Mouse (Mus musculus): ENCODE measurements around the gene Pfpl.

Gene Pfpl

DNA sequence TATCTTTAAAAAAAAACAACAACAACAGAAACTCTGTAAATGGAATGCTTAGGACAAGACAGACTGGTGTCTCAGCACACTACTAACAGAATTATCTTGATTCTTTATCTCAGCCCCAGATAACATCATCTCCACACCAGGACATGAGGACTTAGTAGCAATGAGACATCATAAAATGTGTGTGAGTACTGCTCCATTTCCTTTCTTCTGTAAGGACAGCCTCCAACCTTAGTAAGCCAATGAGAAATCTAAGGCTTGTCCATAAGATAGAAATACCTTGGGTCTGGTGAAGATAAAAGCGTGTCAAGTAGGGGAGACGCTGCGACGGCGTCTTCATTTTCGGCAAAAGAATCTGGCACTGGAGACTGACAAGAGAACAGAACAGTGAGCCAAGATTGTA lies at the start of gene Pfpl:
Pfpl (plus strand) TSS at position 301 of the 400 bp plus-strand sequence.
- DNase-seq (ENCODE audit: extremely low spot score) = no peak

DNA sequence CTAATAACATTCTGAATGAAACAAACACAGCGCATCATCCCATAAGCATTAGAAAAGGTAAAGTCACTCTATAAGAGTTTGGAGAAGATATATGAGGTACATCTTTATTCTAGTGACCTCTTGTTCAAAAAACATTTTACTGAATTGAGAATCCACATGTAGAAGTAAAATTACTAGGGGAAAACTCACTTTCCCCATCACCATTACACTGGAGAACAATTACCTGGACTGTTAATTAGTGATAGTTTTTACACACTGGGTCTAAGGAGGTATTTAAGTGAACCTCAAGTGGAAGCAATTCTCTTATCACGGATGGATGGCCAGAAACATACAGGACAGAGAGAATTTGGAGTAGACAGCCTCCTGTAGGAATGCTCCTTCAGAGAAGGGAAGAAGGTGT lies 40.7 kb upstream of the Pfpl start, which contains the start of gene Olfr1440:
Olfr1440 (plus strand) TSS at position 301 of the 400 bp plus-strand sequence.
- DNase-seq (ENCODE audit: extremely low spot score) = no peak

DNA sequence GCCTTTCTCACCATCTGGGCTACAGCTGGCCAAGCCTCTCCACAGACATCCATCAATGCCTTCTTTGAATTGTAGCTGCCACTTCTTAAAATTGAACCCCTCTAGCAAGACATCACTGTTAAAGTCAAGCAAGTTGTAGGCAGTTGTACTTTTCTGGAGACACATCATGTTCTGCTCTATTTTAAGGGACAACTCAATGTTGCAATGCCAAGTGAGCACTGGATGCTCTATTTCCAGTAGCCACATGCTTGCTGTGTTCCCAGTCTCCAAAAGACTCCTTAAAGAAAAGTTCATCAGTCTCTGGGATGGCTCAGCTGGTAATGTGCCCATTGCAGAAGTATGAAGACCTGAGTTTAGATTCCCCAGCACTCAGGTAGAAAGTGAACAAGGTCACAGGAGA lies 14.0 kb upstream of the Pfpl start:
- no peak for DNase-seq (ENCODE audit: extremely low spot score)

DNA sequence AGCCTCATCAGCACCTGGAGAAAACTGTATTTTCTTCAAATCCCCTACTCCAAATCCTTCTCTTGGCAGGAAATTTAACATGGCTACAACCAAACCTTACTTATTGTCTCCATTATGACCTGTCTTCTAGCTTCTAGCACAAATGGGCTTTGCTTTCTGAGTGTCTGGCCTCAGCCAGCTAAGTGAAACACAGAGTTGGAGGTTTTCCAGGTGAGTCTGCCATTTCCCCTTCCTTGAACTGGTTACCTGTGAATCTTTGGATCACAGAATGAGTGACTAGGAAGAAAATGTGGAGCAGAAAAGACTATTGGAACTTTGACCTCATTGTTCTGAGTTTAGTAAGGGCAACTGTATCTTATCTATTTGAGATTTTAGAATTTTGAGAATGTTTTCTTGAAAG lies 10.3 kb upstream of the Pfpl start, which contains the start of gene Olfr1441:
Olfr1441 (plus strand) TSS at position 73 of the 400 bp plus-strand sequence.
- no peak for DNase-seq (ENCODE audit: extremely low spot score)

DNA sequence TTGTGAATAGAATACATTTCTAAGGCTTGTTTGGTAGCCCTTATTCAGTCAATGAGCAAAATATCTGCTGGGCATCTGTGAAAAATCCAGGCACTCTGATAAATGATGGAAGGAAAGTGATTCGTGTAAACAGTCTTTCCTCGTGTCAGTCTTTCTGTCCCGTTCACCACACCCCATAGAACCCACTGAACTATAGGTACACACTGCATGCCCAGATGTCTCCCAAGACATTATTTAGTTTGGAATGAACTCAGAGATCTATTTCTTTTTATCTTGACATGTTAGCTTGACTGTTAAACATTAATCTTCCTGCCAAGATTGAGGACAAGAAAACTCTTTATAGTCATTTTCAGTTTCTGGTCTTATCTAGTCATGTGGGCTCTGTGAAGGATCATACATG lies 9.4 kb upstream of the Pfpl start:
- no peak for DNase-seq (ENCODE audit: extremely low spot score)

DNA sequence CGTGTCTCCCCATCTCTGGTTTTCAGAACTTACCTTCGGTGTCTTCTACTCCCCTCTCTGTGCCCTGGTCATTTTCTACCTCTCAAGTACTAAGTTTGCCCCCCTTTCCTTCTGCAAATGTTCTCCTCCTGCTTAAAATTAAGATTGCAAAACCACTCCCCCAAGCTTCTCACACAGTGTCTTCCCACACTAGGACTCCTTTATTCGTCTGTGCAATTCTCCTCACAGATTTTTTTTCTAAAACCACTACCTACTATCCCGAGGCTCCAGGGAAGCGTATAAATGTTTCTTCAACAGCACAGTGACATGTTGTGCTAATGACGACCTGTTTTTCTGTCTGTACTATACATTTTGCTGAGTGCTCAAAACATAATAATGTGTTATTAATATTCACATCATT lies 7.2 kb upstream of the Pfpl start:
- no peak for DNase-seq (ENCODE audit: extremely low spot score)

DNA sequence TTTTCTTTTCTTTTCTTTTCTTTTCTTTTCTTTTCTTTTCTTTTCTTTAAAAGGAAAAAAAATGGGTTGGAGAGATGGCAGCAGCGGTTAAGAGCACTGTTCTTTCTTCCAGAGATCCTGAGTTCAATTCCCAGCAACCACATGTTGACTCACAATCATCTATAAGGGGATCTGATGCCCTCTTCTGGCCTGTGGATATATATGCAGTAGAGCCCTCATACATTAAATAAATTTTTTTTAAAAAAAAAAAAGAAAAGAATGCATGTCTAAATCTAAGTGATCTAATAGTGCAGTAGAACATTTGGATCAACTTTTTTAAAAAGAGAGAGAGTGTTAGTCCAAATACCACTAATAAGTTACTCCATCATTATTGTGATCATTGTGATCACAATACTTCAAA lies 6.0 kb upstream of the Pfpl start:
- DNase-seq (ENCODE audit: extremely low spot score) = no peak

DNA sequence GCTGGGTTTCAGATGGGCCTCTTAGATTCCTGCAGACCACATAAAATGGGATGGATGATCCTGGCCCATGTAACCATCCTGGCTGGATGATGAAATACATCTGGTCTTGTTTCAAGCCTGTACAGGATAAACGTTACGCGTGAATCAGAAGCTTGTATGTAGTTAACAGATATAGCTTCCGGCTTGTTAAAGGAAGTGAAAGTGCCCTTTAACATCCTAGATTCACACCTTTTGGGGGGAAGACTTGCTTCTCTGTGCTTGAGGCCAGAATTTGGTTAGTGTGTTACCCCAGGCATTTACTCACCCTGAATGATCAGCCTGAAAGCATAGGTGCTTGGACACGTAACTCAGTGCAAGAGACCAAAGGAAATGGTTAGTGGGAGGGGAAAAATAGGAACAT lies 604 bp upstream of the Pfpl start:
- no peak for DNase-seq (ENCODE audit: extremely low spot score)

DNA sequence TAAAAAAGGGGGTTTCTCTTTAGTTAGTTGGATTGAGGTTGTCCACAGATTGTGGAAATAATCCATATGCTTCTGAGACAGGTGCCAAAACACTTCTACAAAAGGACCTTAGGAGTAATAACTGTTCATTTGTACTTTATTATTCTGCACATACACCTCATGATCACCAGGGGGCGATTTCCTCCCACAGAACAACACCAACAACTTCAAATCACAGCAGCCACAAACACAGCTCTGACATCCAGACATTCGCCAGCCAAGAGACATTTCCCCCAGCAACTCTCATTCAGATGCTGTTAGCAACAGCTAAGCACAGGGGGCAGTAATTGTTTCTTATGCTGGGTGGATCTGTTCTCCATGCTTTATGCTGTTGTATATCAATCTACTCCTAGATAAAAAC lies 5.3 kb downstream of the Pfpl start:
- peak; percentile 19 for DNase-seq (ENCODE audit: extremely low spot score)

DNA sequence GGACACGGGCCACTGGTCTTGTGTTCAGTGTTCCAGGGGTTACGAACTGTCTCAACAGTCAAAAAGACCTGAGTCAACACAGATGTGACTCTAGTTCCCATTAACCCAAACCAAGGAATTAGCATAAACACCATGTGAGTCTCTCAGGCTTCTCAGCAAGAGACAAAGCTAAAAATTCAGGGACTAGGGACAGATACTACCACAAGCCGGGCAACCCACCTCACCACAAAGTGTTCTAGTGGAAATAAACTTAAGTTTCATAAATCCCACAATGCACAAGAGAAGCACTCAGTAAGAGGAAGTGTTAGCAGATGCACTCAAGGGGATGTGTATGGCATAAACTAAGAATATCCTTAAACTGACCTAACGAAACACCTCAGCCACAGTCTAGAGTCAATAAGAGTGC lies 7.3 kb downstream of the Pfpl start:
- DNase-seq (ENCODE audit: extremely low spot score) = no peak

DNA sequence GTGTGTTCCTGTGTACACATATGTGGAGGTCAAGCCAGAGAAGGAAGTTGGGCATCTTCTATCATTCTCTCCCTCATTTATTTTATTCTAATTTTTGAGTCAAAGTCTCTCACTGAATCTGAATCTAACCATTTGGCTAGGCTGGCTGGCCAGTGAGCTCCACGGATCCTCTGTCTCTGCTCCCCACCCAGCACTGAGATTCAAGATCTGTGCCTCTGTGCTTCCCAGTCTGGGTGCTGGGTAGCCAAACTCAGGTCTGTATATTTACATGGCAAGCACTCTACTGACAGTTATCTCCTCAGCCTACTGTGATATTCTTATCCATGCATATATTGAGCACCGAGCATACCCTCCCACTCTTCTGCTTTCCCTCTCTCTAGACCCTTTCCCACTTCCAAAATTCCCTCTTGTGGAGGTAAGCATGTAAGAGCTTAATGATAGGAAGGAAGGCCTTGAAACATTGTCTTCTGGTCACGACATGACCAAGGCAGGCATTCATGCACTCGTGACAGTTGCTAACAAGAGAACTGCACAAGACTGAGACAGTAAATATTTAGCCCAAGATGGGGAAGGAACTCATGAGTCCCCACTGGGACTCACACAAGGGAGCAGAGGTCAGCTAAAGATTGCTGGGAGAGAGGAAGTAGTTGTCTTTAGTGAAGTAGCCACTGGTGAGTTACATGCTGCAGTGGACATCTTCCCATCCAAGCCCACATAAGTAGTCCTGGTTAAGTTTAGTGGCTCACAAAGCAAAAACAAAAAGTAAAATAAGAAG lies 8.2 kb downstream of the Pfpl start:
- no peak for DNase-seq (ENCODE audit: extremely low spot score)

DNA sequence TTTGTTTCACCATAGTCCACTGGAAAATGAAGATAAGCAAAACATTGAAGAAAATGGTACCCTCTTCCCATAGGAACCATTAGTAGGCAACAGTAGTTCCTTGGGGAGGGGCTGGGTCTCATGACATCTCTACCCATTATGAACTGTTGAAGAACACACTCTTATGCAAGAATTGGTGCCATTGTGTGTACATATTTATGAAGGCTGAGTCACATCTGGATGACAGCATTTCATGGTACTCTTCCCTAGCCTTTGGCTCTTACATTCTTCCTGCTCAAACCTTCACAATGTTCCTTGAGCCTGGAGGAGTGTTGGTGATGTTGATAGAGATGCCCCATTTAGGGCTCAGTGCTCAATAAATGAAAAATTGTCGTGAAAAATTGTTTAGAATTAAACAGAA lies 11.9 kb downstream of the Pfpl start:
- no peak for DNase-seq (ENCODE audit: extremely low spot score)

DNA sequence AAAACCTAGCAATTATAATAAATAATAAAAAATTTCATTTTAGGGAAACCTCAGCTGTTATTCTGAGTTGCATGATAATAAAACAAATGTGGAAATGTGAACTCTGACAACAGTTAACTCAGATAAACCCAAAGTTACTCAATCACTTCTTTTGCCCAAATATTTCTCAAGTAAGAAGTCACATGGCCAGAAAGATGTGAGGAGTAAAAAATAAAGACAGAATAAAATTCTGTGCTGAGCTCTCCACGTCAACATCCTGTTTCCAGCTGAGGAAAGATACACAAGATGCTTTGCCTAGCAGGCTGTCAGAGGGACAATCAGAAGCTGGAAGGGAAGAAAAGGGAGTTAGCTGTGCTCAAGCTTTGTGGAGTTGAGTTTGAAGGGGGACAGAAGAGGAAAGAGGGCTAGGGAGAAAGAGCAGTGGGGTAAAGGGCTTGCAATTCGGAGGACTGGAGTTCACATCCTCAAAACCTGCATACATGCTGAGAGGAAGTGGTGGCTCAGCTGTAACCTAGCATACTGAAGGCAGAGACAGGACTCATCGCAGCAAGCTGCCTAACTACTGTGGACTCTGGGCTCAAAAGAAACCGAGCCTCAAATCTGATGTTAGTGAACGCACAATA lies 12.5 kb downstream of the Pfpl start:
- no peak for DNase-seq (ENCODE audit: extremely low spot score)

DNA sequence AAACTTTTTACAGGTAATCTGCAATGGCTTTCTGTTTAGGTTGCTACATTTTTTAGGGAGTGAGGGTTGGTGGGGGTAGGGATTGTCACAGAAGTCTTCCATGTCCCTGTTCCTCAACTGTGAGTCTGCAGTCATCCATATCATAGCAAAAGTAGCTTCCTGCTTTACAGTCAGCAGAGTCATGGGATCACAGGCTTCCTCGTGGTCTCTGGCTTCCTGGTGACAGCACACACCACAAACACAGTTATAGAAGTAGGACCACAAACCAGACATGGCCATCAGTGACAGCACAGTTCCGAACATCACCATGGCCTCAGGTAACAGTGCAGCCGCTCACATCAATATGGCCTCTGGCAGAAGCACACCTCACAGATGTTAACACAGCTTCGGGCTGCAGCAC lies 14.9 kb downstream of the Pfpl start:
- no peak for DNase-seq (ENCODE audit: extremely low spot score)

DNA sequence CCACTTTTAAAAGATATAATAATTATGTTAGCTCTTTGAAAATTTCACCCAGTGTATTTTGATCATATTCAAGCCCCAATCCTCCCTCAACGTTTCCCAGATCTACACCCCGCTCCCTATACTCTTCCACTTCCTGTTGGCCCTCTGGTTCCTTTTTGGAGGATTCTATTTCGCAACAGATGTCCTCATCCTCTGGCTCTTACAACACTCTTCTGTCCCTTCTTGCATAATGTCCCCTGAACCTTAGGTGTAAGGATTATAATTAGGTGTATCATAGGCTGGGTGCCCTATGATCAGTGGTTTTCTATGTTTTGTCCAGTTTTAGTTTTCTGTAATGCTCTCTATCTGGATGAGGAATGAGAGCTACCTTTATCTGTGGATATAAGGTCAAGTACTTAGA lies 17.3 kb downstream of the Pfpl start:
- DNase-seq (ENCODE audit: extremely low spot score) = no peak

DNA sequence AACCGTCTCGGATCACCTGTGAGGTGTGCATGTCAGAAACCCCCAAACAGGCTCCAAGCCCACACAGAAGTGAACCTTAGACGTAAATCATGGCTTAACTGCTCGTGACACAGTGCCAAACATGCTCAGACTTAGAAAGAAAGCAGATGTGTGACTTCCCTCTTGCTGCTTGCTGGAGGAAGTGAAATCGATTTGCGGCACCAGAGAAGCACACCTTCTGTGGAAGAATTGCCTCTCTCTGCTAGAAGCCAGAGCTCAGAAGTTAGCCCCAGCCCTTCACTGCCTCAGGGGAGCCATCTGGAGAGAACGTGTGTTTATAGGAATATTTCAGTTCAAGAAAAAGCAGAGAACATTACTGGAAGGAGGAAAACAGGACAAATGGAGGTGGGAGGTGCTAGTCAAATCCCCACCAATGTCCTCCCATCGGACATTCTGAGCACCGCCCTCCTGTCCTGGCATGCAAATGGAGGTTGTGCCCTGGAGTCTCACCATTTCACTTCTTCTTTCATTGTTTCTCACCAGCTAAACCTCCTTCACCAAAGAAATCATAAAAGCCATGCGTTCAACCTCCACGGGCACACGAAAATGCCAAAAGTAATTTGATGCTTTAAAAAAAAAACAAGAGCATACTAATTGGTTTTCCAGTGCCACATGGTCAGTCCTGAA lies 29.8 kb downstream of the Pfpl start:
- no peak for DNase-seq (ENCODE audit: extremely low spot score)

DNA sequence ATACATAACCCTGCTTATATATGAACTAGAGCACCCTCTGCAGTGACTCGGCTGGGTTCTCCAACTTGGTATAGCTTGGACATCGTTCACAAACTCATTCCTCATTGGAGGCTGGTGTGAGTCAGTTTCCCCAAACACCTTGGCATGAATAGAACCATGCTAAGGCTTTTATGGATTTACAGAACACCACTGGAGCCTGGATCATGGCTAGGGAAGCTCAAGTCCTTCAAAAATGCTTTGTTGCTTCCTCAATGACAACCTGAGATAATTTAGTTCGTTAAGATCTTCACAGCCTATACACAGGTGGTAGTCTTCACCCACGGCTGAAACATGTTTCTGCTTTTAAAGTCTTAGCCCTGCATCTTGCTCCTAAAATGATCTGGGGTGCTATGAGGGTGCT lies 31.8 kb downstream of the Pfpl start:
- no peak for DNase-seq (ENCODE audit: extremely low spot score)

DNA sequence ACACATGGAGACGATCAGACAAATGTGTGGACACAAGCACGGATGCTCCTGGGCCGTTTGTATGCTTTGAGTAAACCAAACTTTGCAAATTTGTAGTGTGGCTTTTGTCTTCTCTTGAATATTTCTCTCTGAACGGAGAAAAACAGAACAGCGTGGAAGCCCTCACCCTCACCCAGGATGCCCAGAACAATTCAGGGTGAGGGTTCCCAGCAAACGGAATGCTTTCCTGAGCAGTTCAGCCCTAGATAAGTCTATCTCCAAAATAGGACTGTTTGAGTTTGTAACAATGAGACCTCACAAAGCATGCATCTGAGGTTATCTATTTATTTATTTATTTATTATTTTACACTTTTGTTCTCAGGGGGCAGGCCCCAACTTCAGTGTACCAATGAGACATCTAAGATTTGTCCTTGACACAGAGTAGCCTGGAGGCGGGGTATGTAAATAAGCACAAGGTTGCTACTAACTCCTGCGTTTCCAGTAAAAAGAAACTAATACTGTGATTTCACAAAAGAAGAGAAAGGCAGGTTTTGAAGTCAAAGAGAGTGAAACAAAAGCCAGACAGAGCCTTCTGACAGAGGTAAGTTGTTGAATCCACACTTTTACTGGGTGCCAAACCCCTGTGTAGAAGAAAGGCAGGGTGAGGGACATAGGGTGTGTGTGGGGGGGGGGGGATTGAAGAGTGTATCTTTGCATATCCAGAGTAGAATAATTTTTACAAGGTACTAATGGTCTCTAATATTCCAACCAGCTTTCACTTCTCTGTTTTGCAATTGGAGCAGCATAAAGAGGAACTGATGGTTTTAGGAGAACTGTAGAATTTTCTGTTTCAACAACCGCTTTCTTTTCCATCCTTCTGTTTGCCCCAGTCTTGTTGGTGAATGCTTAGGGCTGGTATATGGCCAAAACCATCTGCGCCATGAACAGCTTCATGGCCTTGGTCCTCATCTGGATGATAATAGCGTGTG lies 32.9 kb downstream of the Pfpl start, which contains the start of gene Mpeg1:
Mpeg1 (plus strand) TSS at position 498 of the 968 bp plus-strand sequence.
- no peak for DNase-seq (ENCODE audit: extremely low spot score)

DNA sequence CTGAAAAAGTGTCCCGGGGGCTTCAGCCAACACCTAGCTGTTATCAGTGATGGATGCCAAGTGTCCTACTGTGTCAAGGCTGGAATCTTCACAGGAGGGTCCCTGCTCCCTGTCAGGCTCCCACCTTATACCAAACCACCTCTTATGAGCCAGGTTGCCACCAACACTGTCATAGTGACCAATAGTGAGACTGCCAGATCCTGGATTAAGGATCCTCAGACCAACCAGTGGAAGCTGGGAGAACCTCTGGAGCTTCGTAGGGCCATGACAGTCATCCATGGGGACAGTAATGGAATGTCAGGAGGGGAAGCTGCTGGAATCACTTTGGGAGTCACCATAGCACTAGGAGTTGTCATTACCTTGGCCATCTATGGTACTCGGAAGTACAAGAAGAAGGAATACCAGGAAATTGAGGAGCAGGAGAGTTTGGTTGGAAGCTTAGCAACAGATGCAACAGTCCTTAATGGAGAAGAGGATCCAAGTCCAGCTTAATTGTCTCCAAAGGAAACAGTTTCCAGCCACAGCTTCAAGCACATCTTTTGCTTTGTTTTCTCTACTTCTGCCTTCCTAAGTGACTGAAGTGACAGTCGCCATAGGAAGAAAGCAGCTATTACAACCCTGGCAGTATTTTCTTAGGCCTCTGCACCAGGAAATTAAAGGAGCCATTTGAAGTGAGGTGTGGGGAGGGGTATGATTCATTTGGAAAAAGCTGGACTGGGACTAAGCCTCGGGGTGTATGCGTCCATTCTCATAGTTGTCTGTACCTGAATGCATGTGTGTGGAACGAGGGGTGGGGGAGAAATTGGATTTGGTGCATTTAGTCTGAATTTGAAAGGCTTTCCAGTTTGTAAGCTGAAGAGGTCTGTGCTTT lies 35.4 kb downstream of the Pfpl start:
- DNase-seq (ENCODE audit: extremely low spot score) = no peak

DNA sequence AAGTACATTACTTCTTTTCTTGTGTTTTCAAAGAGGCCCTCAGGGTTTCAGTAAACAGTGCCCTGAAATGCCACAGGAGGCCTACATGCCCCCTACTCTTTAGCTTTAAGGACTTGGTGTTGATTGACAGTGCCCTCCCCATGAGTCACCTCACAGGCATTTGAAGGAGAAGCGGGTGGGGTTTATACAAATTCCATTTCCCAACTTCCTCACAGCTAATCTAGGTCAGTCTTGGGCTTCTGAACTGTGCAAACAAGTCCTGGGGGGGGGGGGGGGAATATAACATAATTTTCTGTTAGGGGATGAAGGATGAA lies 36.0 kb downstream of the Pfpl start:
- no peak for DNase-seq (ENCODE audit: extremely low spot score)

DNA sequence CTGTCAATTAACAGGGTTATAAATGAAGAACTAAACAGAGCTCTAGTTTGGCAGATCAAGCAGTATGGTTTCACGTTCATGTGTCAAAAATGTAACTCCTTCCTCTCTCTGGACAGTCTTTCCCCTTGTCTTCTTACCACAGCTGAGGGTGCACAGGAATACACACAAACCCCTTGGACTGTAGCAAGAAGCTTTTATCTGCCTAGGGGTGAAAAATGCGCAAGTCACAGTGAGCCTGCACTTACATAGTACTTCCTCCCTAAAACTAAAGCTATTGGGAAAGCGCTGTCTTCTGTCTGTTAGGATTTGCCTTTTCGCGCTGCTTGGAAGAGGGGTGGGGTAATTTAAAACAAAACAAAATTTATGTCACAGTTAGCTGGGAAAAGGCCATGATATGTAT lies 36.4 kb downstream of the Pfpl start:
- no peak for DNase-seq (ENCODE audit: extremely low spot score)
